Mouse (Mus musculus): ENCODE results near the gene Gm13271.

The Gm13271 gene

DNA sequence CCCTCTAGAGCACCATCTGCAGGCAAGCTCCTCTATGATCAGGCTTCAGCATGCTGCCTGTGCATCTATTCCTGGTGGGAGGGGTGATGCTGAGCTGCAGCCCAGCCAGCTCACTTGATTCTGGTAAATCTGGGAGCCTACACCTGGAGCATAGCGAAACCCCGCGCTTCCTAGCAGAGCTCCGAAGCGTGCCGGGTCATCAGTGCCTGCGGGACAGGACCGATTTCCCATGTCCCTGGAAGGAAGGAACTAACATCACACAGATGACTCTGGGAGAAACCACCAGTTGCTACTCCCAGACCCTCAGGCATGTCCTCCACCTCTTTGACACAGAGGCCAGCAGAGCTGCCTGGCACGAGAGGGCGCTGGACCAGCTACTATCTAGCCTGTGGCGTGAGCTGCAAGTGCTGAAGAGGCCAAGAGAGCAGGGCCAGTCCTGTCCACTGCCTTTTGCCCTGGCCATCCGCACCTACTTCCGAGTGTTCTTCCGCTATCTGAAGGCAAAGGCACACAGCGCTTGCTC, at the start of gene Gm13271:
Gene Gm13271, plus strand, starts transcription at position 51 of the 523 bp plus-strand sequence.
- DNase-seq = peak; percentile 73

- DNase-seq = no peak
These were observed 48.7 kb upstream of the Gm13271 start for GRCm38 (mm10) chr4:88705924-88706323.

- DNase-seq = no peak
These were observed 47.4 kb upstream of the Gm13271 start for GRCm38 (mm10) chr4:88707128-88707826.

GRCm38 (mm10) chr4:88714281-88714680, 40.4 kb upstream of the Gm13271 start:
- DNase-seq = no peak

DNA sequence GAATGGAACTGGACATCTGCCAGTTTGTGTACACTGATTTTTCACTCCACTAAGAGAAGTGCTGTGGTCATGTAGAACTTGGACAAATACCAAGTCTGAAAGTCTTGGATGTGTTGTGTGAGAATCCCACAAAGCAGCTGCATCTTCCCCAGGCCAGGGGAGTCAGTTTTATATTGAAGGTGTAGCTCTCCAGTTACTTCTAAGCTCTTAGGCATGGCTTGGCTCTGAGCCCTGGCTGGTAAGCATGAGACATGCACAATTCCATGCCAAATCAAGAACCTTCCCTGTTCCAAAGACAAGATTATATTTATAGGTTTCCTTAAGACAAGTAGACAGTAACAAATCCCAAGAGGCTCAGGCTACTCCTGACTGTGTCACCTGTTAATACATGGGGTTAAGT, 39.6 kb upstream of the Gm13271 start:
- no peak for DNase-seq

- DNase-seq = no peak
These were observed 36.0 kb upstream of the Gm13271 start for GRCm38 (mm10) chr4:88718715-88719114.

DNA sequence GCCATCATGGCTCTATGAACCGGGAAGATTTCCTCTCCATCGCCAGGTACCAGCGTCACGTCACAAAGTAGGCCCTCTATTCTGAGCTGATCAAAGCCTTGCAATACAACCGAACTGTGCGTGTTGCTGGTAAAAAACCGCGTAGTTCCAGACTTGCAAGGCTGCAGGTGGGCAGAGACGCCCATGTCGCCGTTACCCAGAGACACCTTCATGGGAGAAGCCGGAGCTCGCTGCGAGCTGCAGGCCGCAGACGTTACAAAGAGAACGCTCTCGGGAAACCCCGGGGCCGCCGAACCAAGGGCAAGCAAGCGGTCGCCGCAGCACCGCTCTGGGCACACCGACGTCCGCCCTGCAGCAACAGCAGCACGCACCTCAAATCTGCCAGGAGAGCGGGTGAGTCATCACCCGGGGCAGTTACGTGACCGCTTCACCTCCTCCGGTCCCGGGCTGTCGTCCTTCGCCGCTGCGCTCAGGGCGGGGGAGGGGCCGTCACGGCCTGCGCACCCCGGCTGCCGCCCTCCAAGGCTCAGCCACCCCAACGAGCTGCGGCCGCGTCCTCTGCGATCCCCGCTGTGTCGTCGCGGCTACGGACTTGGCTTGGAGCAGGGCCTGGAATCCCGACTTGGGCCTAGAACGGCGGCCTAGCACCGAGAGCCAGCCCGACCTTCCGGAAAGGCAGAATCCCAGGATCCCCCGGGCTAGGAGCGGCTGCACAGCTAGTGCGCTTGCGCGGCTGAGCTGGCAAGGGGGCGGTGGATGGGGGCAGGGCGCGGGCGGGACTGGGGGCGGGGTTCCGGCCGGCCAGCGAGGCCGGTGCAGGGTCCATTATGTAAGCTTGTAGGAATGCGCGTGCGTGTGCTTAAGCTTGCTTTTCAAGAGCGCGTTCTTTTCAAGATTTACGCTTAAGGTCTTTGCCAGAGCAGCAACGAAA, 32.6 kb upstream of the Gm13271 start, which contains the start of the genes Gm26566 and Klhl9:
Gene Gm26566, plus strand, starts transcription at position 15 of the 931 bp plus-strand sequence.
Gene Klhl9, minus strand, starts transcription at position 675 of the 931 bp plus-strand sequence.
- peak; percentile 93 for DNase-seq

DNA sequence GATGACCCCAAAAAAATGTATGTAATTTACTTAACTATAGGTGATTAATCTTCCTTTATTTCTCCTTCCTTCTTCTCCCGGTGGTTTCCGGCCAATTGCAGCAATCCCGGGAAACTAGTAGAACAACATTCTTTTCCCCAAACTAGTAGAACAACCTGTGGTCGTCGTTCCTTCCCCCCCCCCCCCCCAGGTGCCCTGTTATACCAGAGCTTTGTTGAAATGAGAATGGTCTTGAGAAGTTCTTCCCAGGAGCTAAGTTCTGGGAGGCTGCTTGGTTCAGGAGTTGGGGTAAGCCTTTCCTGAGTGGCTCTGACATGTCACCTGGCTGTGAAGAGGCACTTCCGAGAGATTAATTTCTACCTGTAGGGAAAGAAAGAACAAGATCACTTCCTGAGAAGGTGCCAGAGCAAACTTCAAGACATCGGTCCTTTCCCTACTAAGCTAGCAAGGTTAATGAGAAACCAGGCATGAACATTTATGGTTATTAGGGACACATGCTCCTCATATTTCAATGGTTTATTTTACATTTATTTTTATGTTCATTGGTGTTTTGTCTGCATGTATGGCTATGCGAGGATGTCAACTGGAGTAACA, 31.1 kb upstream of the Gm13271 start:
- peak; percentile 66 for DNase-seq

GRCm38 (mm10) chr4:88726727-88727126, 27.9 kb upstream of the Gm13271 start:
- DNase-seq = no peak

GRCm38 (mm10) chr4:88727324-88727723, 27.3 kb upstream of the Gm13271 start:
- peak; percentile 62 for DNase-seq

GRCm38 (mm10) chr4:88738480-88738879, 16.2 kb upstream of the Gm13271 start:
- peak; percentile 78 for DNase-seq

DNA sequence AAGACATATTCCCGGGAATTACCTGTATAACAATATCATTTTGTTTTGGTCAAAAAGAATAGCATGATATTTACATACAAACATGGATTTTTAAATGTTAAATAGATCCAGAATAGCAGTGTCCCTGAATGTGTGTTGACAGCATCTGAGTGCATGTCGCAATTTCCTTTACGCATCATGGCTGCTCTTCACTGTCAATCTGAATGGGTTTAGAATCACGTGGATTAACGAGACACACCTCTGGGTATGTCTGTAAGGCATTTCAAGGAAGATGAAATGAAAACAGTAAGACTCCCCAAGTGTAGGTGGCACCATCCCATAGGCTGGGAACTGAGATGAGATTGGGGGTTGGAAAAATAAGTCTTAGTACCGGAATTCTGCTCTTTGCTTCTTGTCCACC, 15.6 kb upstream of the Gm13271 start:
- DNase-seq = no peak

DNA sequence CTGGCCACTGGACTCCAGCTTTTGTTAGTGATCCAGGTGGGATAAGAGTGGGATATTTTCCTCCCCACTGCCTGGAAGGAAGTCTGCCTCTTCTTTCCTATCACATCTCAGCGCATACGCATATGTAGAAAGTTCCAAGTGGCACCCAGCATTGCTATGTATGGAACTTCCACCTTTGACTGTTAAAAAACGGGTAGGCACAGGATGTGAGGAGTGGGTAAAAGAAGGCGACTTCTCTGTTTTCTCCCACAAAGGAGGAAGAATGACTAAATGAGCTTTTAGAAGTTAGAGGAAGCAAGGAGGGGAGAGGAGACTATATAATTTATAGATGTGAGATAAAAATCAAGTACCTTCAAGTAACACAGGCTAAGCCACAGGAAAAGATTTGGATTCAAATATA, 13.2 kb upstream of the Gm13271 start:
- no peak for DNase-seq

GRCm38 (mm10) chr4:88742771-88743371, 11.8 kb upstream of the Gm13271 start:
- DNase-seq = no peak

DNA sequence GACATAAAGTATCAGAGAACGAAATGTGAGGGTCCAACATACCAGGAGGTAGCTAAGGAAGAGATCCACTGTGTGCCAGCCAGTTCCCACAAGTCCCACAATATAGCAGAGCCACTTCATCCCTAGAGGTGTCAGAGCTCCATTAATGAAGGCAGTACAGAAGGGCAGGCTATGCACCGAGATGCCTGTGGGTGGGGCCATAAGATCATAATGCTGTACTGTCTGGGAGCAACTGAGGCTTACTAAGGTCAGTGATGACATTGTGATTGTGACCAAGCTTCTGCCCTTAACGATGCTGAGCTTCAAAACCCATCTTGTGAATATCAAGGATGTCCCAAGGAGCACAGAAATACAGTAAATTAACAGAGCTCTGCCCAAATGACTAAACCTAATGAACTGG, 10.5 kb upstream of the Gm13271 start:
- no peak for DNase-seq

- DNase-seq = no peak
These were observed 4.7 kb upstream of the Gm13271 start for GRCm38 (mm10) chr4:88749926-88750325.

- DNase-seq = peak; percentile 18
These were observed 2.2 kb downstream of the Gm13271 start for GRCm38 (mm10) chr4:88756581-88757513.

GRCm38 (mm10) chr4:88757628-88758031, 3.0 kb downstream of the Gm13271 start:
- peak; percentile 95 for DNase-seq

DNA sequence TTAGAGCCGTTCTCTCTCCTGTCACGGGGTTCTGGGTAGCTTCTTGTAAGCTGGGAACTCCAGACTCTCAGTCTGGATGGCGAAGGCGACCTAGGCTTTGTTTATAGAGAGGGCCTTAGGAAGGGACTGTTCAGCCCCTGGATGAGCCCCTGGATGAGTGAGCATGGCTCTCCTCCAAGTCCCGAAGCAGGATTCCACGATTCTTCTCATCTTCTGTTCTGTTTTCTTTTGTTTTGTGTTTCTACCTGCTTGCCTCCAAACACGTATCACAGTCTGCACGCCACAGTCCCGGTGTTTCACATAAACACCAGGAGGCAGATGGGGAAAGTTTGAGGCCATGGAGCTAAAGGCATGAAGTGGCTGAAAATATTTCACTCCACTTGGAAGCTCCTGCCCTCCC, 4.1 kb downstream of the Gm13271 start:
- peak; percentile 30 for DNase-seq

DNA sequence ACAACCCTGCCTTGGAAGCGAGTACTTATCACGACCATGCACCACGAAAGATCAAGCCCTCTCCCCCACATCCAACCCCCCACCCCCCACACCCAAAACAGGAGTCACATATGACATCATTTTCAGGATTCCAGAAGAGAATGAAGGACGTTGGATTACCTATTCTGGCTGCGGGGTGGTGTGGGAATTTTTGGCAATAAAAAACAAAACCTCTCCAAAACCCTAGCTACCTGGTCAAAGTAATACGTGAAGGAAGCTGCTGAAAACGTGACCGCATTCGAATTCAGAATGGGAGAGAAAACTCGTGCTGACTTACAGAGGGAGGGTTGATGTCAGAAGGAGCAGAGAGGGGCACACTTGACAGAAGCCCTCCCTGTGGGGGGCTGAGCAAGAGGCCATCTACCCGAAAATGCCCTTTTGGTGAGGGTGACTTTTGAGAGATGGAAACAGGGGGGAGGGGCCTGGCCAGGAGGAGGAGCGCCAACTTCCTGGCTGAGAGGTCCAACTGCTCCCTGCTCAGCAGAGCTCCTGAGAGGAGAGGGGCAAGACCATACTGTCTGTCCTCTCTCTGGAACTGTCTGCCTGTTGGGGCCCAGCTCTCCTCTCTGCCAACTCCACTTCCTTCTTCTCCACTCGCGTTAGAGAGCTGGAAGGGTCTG, 5.1 kb downstream of the Gm13271 start, which contains the start of gene Gm13283:
Gene Gm13283, plus strand, starts transcription at position 510 of the 659 bp plus-strand sequence.
- DNase-seq = peak; percentile 51

DNA sequence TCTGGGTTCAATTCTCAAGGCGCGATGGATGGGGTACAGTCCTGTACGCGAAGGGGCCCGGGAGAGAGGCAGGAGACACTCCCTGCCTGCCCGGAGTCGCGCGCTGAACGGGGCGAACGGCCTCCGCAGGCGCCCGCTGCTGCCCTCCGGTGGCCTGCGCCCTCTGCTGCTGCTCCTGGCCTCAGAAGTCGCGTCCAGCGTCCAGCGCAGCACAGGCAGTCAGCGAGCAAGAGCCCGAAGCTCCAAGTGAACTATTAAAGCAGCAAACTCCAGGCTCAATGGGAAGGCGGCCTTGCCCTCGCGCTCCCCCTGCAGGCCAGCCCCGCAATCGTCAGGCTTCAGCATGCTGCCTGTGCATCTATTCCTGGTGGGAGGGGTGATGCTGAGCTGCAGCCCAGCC, 5.8 kb downstream of the Gm13271 start:
- peak; percentile 89 for DNase-seq

Data from kidney, adult 9 months (tissue).